ENCODE assay signal across 16 mouse cellular contexts in the genomic region with DNA sequence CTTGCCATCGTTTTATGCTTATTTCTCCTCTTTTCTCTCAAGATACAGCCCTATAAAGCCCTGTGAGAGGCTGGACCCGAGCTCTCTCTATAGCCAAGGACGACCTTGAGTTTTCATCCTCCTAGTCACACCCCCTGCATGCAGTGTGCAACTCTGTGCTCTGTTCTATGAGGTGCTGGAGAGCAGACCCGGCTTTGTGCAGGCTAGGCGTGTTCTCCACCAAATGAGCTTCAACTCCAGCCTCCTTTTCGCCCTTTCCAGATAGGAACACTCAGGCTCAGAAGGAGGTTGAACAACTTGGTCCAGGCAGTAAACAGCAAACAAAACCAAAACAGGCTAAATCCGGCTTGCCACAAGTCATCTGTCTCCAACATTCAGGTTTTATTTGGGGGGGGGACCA.
A peak's percentile ranks its signal among the peaks of the same experiment; 100 is the strongest.
DNase-seq lines count a peak whose midpoint lies in the region; ATAC-seq and TF ChIP-seq lines count a peak whose summit lies in the region.
"Had no signal": no experiment of that assay in that cellular context is flagged by ENCODE, and none has a peak within 500 bp of the region (broad histone marks: within the 10 kb centered on the region; RNA-seq: fewer than 3 reads in every experiment).

No protein-coding gene starts in this region.

- no peaks in the 10 kb centered on the region for H3K36me3 ChIP-seq in forebrain, embryonic 12.5 days (replicated peaks)
- H3K36me3 ChIP-seq in forebrain, embryonic 11.5 days (ENCODE audit: control insufficient read depth, insufficient read depth, low read length), result no peaks in the 10 kb centered on the region
- no peaks in the 10 kb centered on the region for H3K36me3 ChIP-seq in kidney, postnatal 0 days (ENCODE audit: insufficient read depth, low read length)
- no peaks in the 10 kb centered on the region for H3K36me3 ChIP-seq in lung, embryonic 16.5 days (ENCODE audit: control insufficient read depth, insufficient read depth, low read length)
- no peaks in the 10 kb centered on the region for H3K36me3 ChIP-seq in stomach, postnatal 0 days (ENCODE audit: control insufficient read depth, insufficient read depth, low read length)
- H3K36me3 ChIP-seq: embryonic facial prominence, embryonic 12.5 days; heart, embryonic 15.5 days; liver, embryonic 13.5 days; neural tube, embryonic 12.5 days had no signal

- TF ChIP-seq EP300 in stomach, postnatal 0 days (optimal IDR thresholded peaks at IDR 0.05), result no peak

- H3K4me2 ChIP-seq in forebrain, embryonic 12.5 days, result no peak overlapping the region
- H3K4me2 ChIP-seq in forebrain, embryonic 11.5 days (ENCODE audit: low read depth, low read length, severe bottlenecking), result no peak overlapping the region
- H3K4me2 ChIP-seq in kidney, postnatal 0 days (ENCODE audit: low read length), result no peak overlapping the region
- H3K4me2 ChIP-seq in lung, embryonic 16.5 days (ENCODE audit: low read depth, low read length), result no peak overlapping the region
- no peak overlapping the region for H3K4me2 ChIP-seq in stomach, postnatal 0 days (replicated peaks; ENCODE audit: low read depth)
- H3K4me2 ChIP-seq: heart, embryonic 15.5 days; liver, embryonic 13.5 days; neural tube, embryonic 12.5 days had no signal

- ATAC-seq in forebrain, embryonic 12.5 days (ENCODE audit: low FRiP score), result no peak
- ATAC-seq in forebrain, embryonic 11.5 days (replicated peaks; ENCODE audit: low FRiP score), result no peak
- 0 out of 2 replicates have a peak, but pooled peaks have one; percentile 17 for ATAC-seq in kidney, postnatal 0 days (replicated peaks; ENCODE audit: low FRiP score, low read depth)
- peak; percentile 53; the same call in 1 of the 2 replicates for ATAC-seq in lung, embryonic 16.5 days (ENCODE audit: low read depth)
- ATAC-seq in stomach, postnatal 0 days (ENCODE audit: low FRiP score, low TSS enrichment), result no peak
- ATAC-seq: inflammation-experienced regulatory T-cells, adult 6 months had no signal

- TF ChIP-seq CTCF in kidney, postnatal 0 days (IDR thresholded peaks at IDR 0.05; ENCODE audit: low read depth), result no peak
- TF ChIP-seq CTCF in stomach, postnatal 0 days (IDR thresholded peaks at IDR 0.05; ENCODE audit: low read depth), result no peak

- H3K9ac ChIP-seq in forebrain, embryonic 12.5 days, result no peak overlapping the region
- no peak overlapping the region for H3K9ac ChIP-seq in forebrain, embryonic 11.5 days (ENCODE audit: low read length)
- H3K9ac ChIP-seq in kidney, postnatal 0 days (ENCODE audit: low read depth, low read length), result no peak overlapping the region
- H3K9ac ChIP-seq in lung, embryonic 16.5 days (ENCODE audit: low read length), result no peak overlapping the region
- no peak overlapping the region for H3K9ac ChIP-seq in stomach, postnatal 0 days (ENCODE audit: low read length)
- H3K9ac ChIP-seq: embryonic facial prominence, embryonic 12.5 days; heart, embryonic 15.5 days; liver, embryonic 13.5 days; neural tube, embryonic 12.5 days had no signal

- no peaks in the 10 kb centered on the region; the same call in 1 of the 2 replicates for H3K27me3 ChIP-seq in forebrain, embryonic 12.5 days
- no peaks in the 10 kb centered on the region for H3K27me3 ChIP-seq in forebrain, embryonic 11.5 days (ENCODE audit: control insufficient read depth, insufficient read depth, low read length)
- H3K27me3 ChIP-seq in kidney, postnatal 0 days (ENCODE audit: insufficient read depth, low read length), result no peaks in the 10 kb centered on the region
- H3K27me3 ChIP-seq in lung, embryonic 16.5 days (ENCODE audit: control insufficient read depth, insufficient read depth, low read depth, low read length), result no peaks in the 10 kb centered on the region
- no peaks in the 10 kb centered on the region for H3K27me3 ChIP-seq in stomach, postnatal 0 days (ENCODE audit: control insufficient read depth, insufficient read depth, low read length)
- H3K27me3 ChIP-seq: embryonic facial prominence, embryonic 12.5 days; heart, embryonic 15.5 days; neural tube, embryonic 12.5 days had no signal

- H3K9me3 ChIP-seq in forebrain, embryonic 12.5 days, result no peaks in the 10 kb centered on the region
- H3K9me3 ChIP-seq in forebrain, embryonic 11.5 days (ENCODE audit: control insufficient read depth, low read length), result no peaks in the 10 kb centered on the region
- H3K9me3 ChIP-seq in kidney, postnatal 0 days (replicated peaks; ENCODE audit: low read length), result no peaks in the 10 kb centered on the region
- H3K9me3 ChIP-seq in lung, embryonic 16.5 days (ENCODE audit: control insufficient read depth, low read length), result no peaks in the 10 kb centered on the region
- H3K9me3 ChIP-seq in stomach, postnatal 0 days (ENCODE audit: control insufficient read depth, low read length), result no peaks in the 10 kb centered on the region
- H3K9me3 ChIP-seq: embryonic facial prominence, embryonic 12.5 days; heart, embryonic 15.5 days; liver, embryonic 13.5 days; neural tube, embryonic 12.5 days had no signal

- H3K4me3 ChIP-seq in forebrain, embryonic 12.5 days (replicated peaks), result no peak overlapping the region
- H3K4me3 ChIP-seq in forebrain, embryonic 11.5 days (ENCODE audit: low read depth, low read length), result no peak overlapping the region
- no peak overlapping the region for H3K4me3 ChIP-seq in kidney, postnatal 0 days (replicated peaks; ENCODE audit: low read depth, low read length)
- no peak overlapping the region for H3K4me3 ChIP-seq in lung, embryonic 16.5 days (ENCODE audit: low read length)
- no peak overlapping the region for H3K4me3 ChIP-seq in stomach, postnatal 0 days (ENCODE audit: low read depth, low read length)
- H3K4me3 ChIP-seq: embryonic facial prominence, embryonic 12.5 days; heart, embryonic 15.5 days; liver, embryonic 13.5 days; neural tube, embryonic 12.5 days had no signal

- peaks cover 27% of the 10 kb centered on the region for H3K4me1 ChIP-seq in forebrain, embryonic 12.5 days
- H3K4me1 ChIP-seq in forebrain, embryonic 11.5 days (replicated peaks; ENCODE audit: control insufficient read depth, insufficient read depth, low read length), result peaks cover 2% of the 10 kb centered on the region; the same call in 1 of the 2 replicates
- H3K4me1 ChIP-seq in kidney, postnatal 0 days (replicated peaks; ENCODE audit: insufficient read depth, low read length), result 0 out of 2 replicates have a peak, but pooled peaks cover 10% of the 10 kb centered on the region
- H3K4me1 ChIP-seq in lung, embryonic 16.5 days (replicated peaks; ENCODE audit: control insufficient read depth, insufficient read depth, low read length), result peaks cover 18% of the 10 kb centered on the region
- H3K4me1 ChIP-seq in stomach, postnatal 0 days (replicated peaks; ENCODE audit: control insufficient read depth, insufficient read depth), result no peaks in the 10 kb centered on the region
- H3K4me1 ChIP-seq: liver, embryonic 13.5 days had no signal

- 62% methylated on average over 7 of the region's 7 CpGs for WGBS in forebrain, embryonic 12.5 days
- WGBS in forebrain, embryonic 11.5 days, result 69% methylated on average over 7 of the region's 7 CpGs
- 65% methylated on average over 7 of the region's 7 CpGs for WGBS in kidney, postnatal 0 days
- WGBS in lung, embryonic 16.5 days, result 58% methylated on average over 7 of the region's 7 CpGs
- 79% methylated on average over 7 of the region's 7 CpGs for WGBS in stomach, postnatal 0 days

- H3K27ac ChIP-seq in forebrain, embryonic 12.5 days, result 0 out of 2 replicates have a peak overlapping the region, but pooled peaks have one; percentile 38
- no peak overlapping the region for H3K27ac ChIP-seq in forebrain, embryonic 11.5 days (ENCODE audit: low read depth, low read length)
- H3K27ac ChIP-seq in kidney, postnatal 0 days, result no peak overlapping the region
- H3K27ac ChIP-seq in lung, embryonic 16.5 days (ENCODE audit: low read length), result peak overlapping the region; percentile 25; the same call in 1 of the 2 replicates
- H3K27ac ChIP-seq in stomach, postnatal 0 days (replicated peaks), result no peak overlapping the region
- H3K27ac ChIP-seq: embryonic facial prominence, embryonic 12.5 days; heart, embryonic 15.5 days; liver, embryonic 13.5 days; neural tube, embryonic 12.5 days had no signal

- DNase-seq in forebrain, embryonic 11.5 days (ENCODE audit: low spot score), result no peak
- DNase-seq in kidney, postnatal 0 days (ENCODE audit: low spot score), result no peak
- DNase-seq in kidney, postnatal 36 days, result no peak
- DNase-seq in ZHBTc4 (ENCODE audit: low read depth, low spot score), result peak; percentile 29
- no peak for DNase-seq in stomach, postnatal 0 days (ENCODE audit: low spot score)
- no peak for DNase-seq in Muller cell, postnatal 12 days (ENCODE audit: inconsistent ontology term)
- DNase-seq: cerebellum, postnatal 25 days; gastrocnemius, postnatal 36 days; liver, embryonic 13.5 days; thymus, adult 2 months had no signal

Comparison
In these comparisons a context has a peak if more than half of its experiments do, and no peak if none do; other contexts are left out.
1. H3K27ac ChIP-seq: peak in forebrain, embryonic 12.5 days (single experiment) and lung, embryonic 16.5 days (single experiment); none in forebrain, embryonic 11.5 days (single experiment), kidney, postnatal 0 days (single experiment) and stomach, postnatal 0 days (single experiment).
2. ATAC-seq: peak in kidney, postnatal 0 days (single experiment) and lung, embryonic 16.5 days (single experiment); none in forebrain, embryonic 12.5 days (single experiment), forebrain, embryonic 11.5 days (single experiment) and stomach, postnatal 0 days (single experiment).